Mouse (Mus musculus): ENCODE results near the gene Neu4.
"Not testable (repeated sequence)": the region's sequence is repeated elsewhere in the genome, so short reads cannot be mapped to it uniquely, and the experiment has no call there.

Gene Neu4

DNA sequence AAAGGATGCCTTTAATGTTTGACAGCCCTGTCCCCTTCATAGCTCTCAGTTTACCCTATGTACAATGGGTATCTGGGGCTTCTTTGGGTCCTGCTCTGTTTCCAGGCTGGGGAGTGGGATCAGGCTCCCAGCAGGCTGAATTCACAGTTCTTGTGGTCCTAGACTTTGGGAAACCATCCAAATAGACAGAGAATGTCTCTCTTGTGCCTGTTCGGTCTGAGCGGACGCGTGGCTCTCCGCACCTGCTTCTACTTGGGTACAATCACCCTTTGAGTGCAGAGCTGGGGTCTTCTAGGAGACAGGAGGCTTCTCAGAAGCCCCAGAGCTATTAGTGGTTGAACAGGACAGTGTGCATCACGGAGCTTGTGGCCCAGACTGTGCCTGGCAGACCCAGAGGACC, at the start of gene Neu4:
Neu4 (plus strand) TSS at position 301 of the 400 bp plus-strand sequence.
- no peak for DNase-seq (ENCODE audit: low read depth, low spot score)

DNA sequence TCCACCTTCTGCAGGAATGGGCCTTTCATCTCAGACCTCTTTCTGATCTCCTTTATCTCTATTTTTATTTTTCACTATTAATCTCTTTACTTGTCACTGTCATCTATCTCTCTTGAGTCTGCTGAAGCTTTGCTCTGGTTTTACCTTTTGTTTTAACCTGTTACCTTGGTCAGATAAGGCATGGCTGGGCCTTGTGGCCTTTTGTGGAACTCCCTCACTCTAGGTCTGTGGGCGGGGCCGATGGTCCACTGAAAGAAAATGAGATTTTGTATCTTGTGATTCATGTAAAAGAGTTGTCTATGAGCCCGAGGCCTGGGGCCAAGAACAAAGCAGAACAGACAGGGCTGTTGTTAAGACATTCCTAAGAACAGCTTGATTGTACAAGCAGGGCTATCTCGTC, 49.5 kb upstream of the Neu4 start:
- not testable (repeated sequence) for DNase-seq (ENCODE audit: low read depth, low spot score)

DNA sequence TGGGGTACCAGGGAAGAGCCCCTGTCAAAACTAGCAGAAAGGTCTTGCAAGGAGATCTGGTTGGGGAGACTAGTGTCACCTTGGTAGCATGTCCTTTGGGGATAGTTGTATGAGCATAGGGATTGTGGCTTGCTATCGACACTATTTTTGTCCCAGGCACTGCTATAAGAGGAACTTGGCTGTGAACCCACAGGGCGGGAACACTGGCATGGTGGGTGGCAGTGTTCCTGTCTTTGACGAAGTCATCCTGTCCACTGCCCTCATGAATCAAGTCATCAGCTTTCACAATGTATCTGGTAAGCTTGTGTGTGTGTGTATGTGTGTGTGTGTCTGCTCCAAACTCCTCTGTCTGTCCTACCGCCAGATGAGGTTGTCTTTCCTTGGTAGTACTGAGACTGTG, 44.5 kb upstream of the Neu4 start:
- not testable (repeated sequence) for DNase-seq (ENCODE audit: low read depth, low spot score)

DNA sequence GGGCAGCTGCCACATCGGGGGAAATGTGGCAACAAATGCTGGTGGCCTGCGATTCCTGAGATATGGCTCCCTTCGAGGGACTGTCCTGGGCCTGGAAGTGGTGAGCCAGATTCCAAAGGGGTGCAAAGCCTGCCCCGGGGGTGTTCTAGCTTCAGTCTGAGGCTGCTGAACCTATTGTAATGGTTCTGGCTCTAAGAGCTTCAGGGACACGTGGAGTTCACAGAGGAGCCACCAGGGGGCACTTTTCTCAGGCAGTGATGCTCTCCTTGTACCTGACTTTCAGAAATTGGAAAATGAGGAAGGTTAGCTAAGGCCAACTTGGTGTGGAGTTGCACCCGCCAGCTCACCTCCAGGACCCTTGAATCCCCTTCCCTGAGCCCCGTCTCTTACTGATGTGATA, 42.0 kb upstream of the Neu4 start:
- not testable (repeated sequence) for DNase-seq (ENCODE audit: low read depth, low spot score)

DNA sequence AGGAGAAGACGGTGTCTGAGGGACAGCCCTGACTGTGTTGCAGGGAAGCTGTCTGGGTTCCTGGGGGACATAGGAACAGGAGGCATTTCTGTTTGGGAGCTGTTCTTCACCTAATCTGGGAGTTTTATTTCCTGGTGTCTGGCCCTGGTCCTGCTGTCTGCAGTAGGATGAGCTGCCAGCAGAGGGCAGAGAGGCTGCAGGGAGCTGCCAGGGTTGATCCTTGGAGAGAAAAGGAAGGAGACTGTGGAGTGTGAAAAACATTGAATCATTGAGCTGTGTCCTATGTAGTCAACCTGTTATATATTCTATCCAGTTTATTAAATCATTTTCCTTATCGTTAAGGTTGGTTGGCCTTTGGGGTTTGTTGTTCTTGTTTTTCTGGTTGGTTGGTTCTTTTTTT, 39.3 kb upstream of the Neu4 start:
- DNase-seq (ENCODE audit: low read depth, low spot score): not testable (repeated sequence)

DNA sequence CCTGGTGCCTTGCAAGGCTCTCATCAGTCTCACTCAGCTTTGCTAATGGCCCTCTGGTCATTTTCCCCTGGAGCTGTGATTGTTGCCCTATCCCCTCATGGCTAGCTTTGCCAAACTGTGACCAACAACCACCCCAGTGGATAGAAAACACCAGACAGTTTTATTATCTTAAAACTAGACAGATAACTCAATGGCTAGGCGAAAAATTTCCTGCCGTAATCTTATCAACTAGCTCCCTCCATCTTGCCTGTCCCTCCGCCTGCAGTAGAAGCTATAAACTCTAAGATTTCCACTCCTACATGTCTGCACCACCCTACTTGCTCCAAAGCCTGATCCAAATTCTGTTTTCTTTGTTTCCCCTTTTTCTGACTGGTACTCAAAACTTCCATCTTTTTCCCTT, 34.1 kb upstream of the Neu4 start:
- DNase-seq (ENCODE audit: low read depth, low spot score): no peak

DNA sequence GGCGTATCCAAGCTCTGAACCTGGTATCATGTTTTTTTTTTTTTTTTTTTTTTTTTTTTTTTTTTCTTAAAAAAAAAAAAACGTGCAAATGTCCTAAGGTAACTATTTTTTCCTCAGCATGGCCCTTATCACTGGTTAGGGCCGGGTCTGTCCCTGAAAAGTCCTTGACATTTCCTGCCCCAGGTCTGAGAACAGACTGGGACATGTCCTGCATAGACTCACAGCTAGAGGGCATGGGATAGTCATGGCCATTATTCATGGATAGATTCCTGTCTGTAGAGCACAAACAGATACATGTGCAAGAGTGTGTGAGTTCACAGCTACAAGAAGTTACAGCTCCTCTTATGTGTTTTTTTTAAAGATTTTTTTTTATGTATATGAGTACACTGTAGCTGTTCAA, 31.5 kb upstream of the Neu4 start:
- no peak for DNase-seq (ENCODE audit: low read depth, low spot score)

DNA sequence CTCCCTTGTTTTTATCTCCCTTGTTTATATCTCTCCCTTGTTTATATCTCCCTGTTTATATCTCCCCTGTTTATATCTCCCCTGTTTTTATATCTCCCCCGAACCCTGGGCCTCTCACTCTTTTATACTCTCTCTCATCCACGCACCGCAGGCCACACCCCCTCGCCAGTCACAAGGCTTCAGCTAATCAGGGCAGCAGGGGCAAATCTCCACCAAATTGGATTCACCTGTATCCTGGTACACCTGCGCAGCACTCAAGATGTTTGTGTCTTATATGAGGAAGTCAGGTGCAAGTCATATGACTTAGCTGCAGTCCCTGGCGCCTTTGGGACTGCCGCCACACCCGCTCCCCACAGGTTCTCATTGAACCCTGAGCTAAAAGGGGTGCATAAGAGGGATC, 30.0 kb upstream of the Neu4 start, which contains the start of gene Gal3st2c:
Gal3st2c (plus strand) TSS at position 301 of the 400 bp plus-strand sequence.
- DNase-seq (ENCODE audit: low read depth, low spot score): not testable (repeated sequence)

DNA sequence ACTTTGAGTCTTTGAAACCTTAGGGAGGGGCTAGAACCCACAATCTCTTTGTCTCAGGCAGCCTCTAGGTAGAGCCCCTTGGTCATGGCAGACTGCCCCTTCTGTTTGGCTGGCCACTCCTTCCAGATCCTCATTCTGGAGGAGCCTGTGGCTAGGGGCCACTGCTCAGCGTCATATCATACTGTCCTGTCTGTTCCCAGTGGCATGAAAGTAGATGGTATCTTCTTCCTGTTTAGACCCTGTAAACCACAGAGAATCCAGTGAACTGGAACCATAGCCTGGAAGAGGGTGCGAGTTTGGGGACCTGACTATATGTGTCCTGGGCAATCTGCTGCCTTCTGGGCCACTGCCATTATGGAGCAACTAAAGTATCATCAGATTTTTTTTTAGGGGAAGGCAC, 29.2 kb upstream of the Neu4 start:
- DNase-seq (ENCODE audit: low read depth, low spot score): not testable (repeated sequence)

DNA sequence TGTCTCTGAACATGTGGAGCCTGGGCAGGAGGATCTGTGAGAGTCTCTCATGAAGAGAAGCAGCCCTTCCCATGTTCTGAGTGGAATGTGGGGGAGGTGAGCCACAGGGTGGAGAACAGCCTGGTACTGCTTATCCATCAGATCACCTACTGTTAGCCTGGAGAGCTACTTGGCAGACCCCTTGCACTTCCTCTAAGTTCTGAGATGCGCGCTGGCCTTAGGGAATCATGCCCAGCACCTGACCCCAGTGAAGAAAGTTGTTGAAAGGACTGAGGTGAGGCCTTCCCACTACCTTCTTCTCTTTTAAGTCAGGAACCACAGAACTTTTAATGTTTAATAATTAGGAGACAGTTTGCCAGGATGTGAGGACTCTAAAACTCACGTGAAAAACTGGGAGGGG, 28.8 kb upstream of the Neu4 start:
- not testable (repeated sequence) for DNase-seq (ENCODE audit: low read depth, low spot score)

DNA sequence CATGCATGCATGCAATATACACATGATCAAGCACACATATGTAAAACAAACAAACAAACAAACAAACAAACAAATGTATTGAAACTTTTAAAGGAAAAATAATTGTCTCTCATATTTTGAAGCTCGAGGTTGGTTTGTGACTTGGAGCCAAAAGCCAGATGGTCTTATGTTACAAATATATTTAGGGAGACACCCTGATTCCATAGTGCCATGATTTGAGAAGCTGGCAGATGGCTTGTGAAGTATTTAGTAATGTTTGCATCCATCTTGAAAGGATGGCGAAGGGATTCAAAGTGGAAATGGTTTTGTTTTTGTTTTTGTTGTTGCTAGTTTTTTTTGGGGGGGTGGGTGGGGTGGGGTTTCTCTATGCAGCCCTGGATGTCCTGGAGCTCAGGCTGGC, 19.2 kb upstream of the Neu4 start:
- no peak for DNase-seq (ENCODE audit: low read depth, low spot score)

DNA sequence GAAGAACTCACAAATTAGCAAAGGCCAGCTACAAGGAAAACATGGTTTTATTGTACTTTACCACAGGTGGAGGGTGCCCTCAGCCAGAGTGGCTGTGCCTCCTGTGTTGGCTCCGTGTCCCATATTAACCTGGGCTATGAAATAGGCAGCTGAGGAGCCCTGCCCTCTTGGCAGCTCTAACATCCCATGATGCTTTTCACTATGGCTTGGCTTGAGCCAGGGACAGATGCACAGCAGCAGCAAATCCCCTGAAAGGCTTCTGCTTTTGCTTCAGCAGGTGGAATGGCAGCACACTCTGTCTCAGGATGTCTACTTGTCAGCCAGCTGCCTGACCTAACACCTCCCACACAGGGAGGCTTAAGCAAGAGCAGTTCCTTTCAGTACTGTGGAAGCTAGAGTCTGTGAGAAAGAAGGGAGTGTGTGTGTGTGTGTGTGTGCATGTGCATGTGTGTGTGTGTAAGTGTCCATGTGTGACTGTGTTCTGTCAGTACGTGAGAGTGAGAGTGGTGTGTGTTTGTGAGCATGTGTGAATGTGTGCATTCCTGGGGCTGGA, 14.2 kb upstream of the Neu4 start:
- not testable (repeated sequence) for DNase-seq (ENCODE audit: low read depth, low spot score)

DNA sequence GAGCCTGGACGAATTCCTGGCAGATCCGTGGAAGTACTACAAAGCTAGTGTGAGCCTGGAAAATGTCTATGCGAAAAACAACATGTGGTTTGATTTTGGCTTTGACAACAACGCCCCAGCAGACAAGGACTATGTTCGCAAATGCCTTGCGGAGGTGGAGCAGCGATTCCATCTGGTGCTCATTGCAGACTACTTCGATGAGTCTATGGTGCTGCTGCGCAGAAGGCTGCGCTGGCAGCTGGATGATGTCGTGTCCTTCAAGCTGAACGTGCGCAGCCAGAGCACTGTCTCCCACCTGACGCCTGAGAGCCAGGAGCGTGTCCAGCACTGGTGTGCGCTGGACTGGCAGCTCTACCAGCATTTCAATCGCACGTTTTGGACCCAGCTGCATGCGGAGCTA, 11.4 kb upstream of the Neu4 start:
- not testable (repeated sequence) for DNase-seq (ENCODE audit: low read depth, low spot score)

DNA sequence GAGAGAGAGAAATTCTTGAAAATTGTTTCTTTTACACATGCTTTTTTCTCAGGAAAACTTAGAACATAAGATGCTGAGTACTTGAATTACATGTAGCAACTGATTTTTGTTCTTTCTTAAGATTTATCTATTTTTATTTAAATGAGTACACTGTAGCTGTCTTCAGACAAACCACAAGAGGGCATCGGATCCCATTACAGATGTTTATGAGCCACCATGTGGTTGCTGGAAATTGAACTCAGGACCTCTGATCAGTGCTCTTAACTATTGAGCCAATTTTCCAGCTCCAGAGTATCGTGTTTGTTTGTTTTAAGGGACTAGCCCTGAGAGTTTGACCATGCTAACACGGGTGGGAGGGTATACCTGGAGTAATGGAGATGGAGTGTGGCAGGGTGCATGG, 8.6 kb upstream of the Neu4 start:
- no peak for DNase-seq (ENCODE audit: low read depth, low spot score)

DNA sequence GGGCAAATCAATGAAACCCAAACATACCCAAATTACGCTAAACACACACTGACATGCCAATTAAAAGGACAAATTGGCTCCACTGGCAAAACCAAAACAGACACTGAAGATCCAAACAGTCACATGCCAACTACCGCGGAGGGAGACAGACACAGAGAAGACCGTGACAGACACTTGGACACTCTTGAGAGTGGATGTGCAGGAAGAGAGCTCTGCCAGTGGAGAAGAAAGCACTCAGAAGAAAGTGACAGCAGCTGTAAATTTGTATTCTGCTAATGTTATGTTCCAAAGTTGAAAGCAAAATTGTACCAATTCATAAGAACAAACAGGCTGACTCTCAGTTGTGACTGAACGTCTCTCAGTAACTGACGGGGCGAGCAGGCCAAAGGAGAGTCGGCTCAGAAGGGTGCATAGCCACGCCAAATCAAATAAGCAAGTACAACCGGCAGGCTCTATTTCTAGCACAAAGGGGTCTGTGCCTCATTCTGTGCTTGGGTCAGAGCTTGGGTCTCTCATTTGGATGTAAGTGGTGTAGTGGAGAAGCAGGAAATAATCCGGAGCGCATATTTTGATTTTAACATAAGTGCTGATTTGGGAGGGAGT, 7.4 kb downstream of the Neu4 start:
- DNase-seq (ENCODE audit: low read depth, low spot score): no peak

DNA sequence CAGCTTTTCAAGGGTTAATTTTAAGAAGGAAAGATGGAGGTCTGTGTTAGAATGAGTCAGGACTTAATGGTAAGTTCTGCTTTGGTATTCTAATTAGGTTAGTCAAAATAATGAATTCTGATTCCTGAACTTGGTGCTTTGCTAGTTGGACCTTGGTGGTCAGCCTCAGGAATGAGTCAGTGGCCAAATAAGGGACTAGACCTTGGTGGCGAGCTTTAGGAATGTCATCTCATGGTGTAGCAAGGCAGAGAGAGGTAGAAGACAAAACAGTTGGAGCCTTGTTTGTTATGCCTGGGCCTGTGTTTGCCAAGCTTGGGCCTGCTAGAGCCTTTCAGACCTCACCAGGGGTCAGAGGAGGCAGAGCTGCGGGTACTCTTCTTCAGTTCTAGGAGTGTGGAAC, 8.5 kb downstream of the Neu4 start:
- no peak for DNase-seq (ENCODE audit: low read depth, low spot score)

DNA sequence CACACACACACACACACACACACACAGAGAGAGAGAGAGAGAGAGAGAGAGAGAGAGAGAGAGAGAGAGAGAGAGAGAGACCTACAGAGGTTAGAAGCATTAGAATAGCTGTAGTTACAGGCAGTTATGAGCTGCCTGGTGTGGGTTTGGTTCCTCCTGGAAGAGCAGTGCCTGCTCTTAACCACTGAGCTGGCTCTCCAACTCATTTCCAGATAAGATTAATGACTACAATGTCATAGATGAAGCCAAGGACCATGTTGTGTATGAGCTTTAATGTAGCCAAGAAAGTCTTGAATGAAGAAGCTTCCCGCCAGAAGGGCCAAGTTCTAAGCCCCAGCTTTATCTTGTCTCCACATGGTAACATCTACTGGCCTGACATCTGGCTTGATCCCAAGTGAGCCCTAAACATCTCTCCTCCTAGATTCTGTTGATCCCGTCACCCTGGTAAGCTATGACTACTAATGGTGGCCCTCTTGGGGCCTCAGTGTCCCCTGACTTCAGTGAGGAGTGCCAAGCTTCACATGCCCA, 12.9 kb downstream of the Neu4 start:
- DNase-seq (ENCODE audit: low read depth, low spot score): no peak

DNA sequence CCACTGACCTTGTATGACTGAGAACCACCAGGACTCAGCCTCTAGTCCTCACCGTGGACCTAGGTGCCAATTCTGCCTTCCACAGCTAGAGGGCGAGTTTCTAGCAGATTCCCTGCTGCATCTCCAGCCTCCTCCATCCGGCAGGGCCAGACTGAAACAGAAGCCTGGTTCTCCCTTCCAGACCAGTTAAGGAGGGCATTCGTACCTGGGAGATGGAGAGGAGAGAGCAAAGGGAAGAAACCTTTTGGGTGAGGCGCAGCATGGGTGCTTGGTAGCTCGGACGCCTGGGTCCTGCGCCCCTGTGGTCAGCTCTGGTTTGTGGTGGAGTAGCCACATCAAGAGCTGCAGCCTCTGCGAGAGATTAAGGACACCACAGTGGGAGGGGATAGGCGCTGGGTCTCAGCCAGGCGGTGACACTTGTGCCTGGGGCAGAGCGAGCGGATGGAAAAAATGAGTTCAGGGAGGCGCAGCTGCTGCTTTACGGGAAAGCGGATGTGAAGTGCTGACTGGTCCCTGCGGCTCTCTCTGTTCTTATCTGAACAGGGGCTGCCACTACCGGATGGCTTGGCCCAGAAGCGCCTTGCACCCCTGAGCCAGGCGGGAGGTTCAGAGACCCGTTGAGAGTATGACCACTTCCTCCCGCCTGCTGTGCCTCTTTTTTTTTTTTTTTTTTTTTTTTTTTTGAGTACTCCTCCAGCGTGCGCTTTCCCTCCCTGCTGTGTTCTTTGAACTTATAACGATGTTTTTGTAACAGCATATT, 14.9 kb downstream of the Neu4 start:
- DNase-seq (ENCODE audit: low read depth, low spot score): peak; percentile 73

DNA sequence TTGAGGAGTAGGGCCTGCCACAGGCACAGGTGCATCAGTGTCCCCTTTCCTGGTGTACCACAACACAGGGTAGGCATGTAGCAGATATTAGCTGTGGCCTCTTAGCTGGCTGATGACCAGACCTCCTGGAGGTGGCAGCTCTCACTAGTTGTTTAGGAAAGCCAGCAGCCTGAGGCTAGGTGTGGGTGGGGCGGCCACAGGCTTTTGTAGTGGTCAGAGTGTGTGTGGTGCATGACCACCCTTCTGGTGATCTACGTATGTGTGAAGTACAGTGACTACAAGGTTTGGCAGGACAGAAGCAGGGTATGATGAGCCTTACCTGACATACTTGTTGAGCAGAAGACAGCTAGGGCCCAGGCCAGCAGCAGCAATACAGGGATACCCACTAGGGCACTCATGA, 20.1 kb downstream of the Neu4 start:
- DNase-seq (ENCODE audit: low read depth, low spot score): no peak

DNA sequence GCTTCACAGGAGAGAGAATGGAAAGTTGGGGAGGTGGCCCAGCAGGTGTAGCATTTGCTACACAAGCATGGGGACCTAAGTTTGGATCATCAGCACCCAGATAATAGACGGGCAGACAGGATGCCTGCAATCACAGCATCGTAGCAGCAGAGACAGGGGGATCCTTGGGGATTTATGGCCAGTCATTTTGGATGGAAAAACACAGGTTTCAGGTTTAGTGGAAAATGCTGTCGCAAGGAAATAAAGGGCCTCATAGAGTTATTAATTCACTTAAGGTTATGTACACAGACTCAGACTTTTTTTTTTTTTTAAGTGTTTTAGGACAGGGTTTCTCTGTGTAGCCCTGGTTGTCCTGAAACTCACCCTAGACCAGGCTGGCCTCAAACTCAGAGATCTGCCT, 25.3 kb downstream of the Neu4 start:
- DNase-seq (ENCODE audit: low read depth, low spot score): no peak

DNA sequence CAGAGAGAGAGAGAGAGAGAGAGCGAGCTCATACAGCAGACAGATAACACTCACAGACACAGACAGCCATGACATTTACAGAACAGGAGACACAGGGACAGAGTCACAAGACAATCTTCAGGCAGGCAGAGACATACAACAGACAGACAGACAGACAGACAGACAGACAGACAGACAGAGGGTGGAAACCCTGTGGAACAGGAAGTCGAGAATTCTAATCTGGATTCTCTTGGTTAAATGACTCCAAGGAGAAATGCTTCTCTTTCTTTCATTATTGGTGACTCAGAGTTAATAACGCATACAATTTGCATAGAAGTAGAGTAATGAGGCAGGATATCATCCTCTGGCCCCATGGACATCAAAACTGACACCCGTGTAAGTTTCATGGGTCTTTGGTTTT, 26.3 kb downstream of the Neu4 start:
- no peak for DNase-seq (ENCODE audit: low read depth, low spot score)

DNA sequence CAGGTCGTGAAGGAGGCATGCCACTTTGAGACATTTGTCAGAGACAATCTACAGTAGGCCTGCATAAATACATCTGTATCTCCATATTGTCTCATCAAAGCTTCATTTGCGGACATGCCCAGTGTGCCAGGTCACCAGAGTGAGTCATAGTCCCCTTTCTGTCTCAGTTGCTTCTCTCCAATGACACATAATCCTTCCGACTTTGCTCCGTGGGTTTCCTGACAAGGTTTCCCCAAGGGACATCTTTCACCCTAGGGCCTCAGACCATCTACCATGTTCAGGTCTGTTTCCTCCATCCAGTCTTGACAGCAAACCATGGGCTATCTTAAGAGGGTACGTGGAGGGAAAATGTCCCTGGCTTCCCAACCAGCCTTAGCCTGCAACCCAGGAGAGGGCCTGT, 30.9 kb downstream of the Neu4 start:
- no peak for DNase-seq (ENCODE audit: low read depth, low spot score)

DNA sequence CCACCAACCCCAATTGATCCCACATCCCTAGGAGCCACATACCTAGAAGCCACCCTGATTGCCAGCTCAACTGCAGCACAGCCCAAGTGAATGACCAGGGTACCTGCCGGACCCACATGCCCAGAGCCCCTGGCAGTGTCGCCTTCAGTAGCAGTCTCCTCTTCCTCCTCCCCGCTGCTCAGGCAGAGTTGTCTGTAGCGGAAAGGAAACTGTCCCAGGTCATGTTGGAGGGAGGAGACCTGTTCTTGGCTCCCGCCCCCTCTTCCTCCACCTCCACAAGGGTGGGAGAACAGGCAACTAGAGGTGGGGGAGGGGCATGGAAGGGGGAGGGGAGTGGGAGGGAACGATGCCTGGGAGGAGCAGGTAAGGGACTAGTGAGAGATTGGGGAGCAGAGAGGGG, 32.1 kb downstream of the Neu4 start, which contains the start of gene Pdcd1:
Pdcd1 (minus strand) TSS at position 181 of the 400 bp plus-strand sequence.
- DNase-seq (ENCODE audit: low read depth, low spot score): no peak

Measured in skeletal muscle tissue, adult 2 months (tissue).